Mouse (Mus musculus): ENCODE data around the gene Serpini2. TPM values are rescaled to one million over a fixed set of nuclear protein-coding genes. Genes with fewer than 3 reads are reported as not detected.
"Not testable (repeated sequence)": the region's sequence is repeated elsewhere in the genome, so short reads cannot be mapped to it uniquely, and the experiment has no call there.

Serpini2 gene
- total RNA-seq (2014; rRNA removed) (0.13 and 3.5 TPM in 2 replicates), polyA plus RNA-seq (2012; rRNA removed) (not detected in 2 replicates)

DNA sequence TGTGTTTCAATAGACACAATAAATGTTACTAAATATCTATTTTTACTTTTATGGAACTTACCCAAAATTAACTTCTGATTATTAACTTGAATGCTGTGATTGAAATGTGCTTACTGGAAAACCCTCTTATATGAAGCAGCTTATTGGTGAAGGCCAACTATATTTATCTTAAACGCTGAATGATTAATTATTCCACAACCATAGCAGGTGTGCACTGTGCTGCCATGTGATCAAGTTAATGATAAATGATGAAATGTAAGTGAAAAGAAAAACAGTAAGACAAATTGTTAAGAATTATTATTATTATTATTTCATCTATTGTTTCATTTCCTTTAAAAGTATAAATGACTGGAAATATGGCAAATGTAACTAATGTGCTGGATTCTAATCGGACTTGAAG is at the start of gene Serpini2:
Gene Serpini2 (minus strand): TSS at position 101 of the 400 bp plus-strand sequence.
- no peak within 1 kb of the TSS for H3K9ac ChIP-seq (ENCODE audit: low read depth, low read length)
- H3K79me2 ChIP-seq (ENCODE audit: control insufficient read depth, insufficient read depth, low read length): no peaks in the 10 kb centered on the region
- no peaks in the 10 kb centered on the region for H3K27me3 ChIP-seq (ENCODE audit: control insufficient read depth, insufficient read depth, low read length)
- no peak within 1 kb of the TSS for H3K4me3 ChIP-seq (ENCODE audit: insufficient read depth, low read depth, low read length)
- no peak for DNase-seq (ENCODE audit: extremely low read depth, low read depth, low spot score)
- no peaks in the 10 kb centered on the region for H3K4me1 ChIP-seq (ENCODE audit: control insufficient read depth, insufficient read depth, low read length)
- TF ChIP-seq POLR2A (IDR thresholded peaks at IDR 0.05; ENCODE audit: extremely low read depth, insufficient read depth, low read length): no peak
- no peak for TF ChIP-seq CTCF (IDR thresholded peaks at IDR 0.05; ENCODE audit: low read depth, low read length)
- no peak within 1 kb of the TSS for H3K27ac ChIP-seq (replicated peaks; ENCODE audit: insufficient read depth, low read depth, low read length)
- no peaks in the 10 kb centered on the region for H3K36me3 ChIP-seq (ENCODE audit: control insufficient read depth, insufficient read depth, low read length)
- WGBS: 83% methylated on average over 2 of the region's 2 CpGs

DNA sequence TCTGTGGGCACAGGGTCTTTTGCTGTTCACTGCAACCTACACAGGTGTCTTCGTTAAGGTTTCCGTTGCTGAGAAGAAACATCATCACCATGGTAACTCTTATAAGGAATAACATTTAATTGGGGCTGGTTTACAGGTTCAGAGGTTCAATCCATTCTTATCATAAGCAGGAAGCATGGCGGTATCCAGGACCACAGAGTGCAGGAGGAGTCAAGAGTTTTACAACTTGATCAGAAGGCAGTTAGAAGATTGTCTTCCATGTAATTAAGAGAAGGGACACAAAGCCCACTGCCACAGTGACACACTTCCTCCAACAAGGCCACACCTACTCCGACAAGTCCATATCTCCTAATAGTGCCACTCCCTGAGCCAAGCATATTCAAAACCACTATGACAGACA is 39.0 kb upstream of the Serpini2 start:
- no peaks in the 10 kb centered on the region for H3K79me2 ChIP-seq (ENCODE audit: control insufficient read depth, insufficient read depth, low read length)
- no peak for DNase-seq (ENCODE audit: extremely low read depth, low read depth, low spot score)
- no peak overlapping the region for H3K9ac ChIP-seq (ENCODE audit: low read depth, low read length)
- no peaks in the 10 kb centered on the region for H3K4me1 ChIP-seq (ENCODE audit: control insufficient read depth, insufficient read depth, low read length)
- TF ChIP-seq CTCF (IDR thresholded peaks at IDR 0.05; ENCODE audit: low read depth, low read length) (no peak), POLR2A (IDR thresholded peaks at IDR 0.05; ENCODE audit: extremely low read depth, insufficient read depth, low read length) (no peak)
- H3K27ac ChIP-seq (replicated peaks; ENCODE audit: insufficient read depth, low read depth, low read length): no peak overlapping the region
- 82% methylated on average over 4 of the region's 4 CpGs for WGBS
- H3K27me3 ChIP-seq (ENCODE audit: control insufficient read depth, insufficient read depth, low read length): no peaks in the 10 kb centered on the region
- no peaks in the 10 kb centered on the region for H3K36me3 ChIP-seq (ENCODE audit: control insufficient read depth, insufficient read depth, low read length)
- H3K4me3 ChIP-seq (ENCODE audit: insufficient read depth, low read depth, low read length): no peak overlapping the region

DNA sequence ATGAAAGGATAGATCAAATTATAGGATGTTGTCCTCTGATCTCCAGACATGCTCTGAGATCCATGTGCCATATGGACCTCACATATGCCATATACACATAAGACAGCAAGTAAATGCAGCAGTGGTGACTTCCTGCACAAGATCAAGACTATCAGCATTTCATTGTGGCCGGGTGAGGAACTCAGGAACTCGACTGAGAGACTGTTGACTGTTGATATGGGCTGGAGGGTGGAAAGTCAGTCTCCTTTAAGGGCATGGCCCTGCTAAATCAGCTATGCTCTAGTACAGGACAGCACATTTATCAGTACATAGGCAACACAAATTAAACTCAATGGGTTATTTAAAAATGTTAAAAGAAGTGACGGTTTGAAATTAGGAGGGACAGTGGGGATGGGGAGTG is 38.4 kb upstream of the Serpini2 start:
- H3K9ac ChIP-seq (ENCODE audit: low read depth, low read length): no peak overlapping the region
- no peaks in the 10 kb centered on the region for H3K27me3 ChIP-seq (ENCODE audit: control insufficient read depth, insufficient read depth, low read length)
- H3K4me1 ChIP-seq (ENCODE audit: control insufficient read depth, insufficient read depth, low read length): no peaks in the 10 kb centered on the region
- no peak overlapping the region for H3K27ac ChIP-seq (replicated peaks; ENCODE audit: insufficient read depth, low read depth, low read length)
- TF ChIP-seq CTCF (IDR thresholded peaks at IDR 0.05; ENCODE audit: low read depth, low read length) (no peak), POLR2A (IDR thresholded peaks at IDR 0.05; ENCODE audit: extremely low read depth, insufficient read depth, low read length) (no peak)
- 53% methylated on average over 3 of the region's 3 CpGs for WGBS
- no peak for DNase-seq (ENCODE audit: extremely low read depth, low read depth, low spot score)
- H3K4me3 ChIP-seq (ENCODE audit: insufficient read depth, low read depth, low read length): no peak overlapping the region
- no peaks in the 10 kb centered on the region for H3K36me3 ChIP-seq (ENCODE audit: control insufficient read depth, insufficient read depth, low read length)
- H3K79me2 ChIP-seq (ENCODE audit: control insufficient read depth, insufficient read depth, low read length): no peaks in the 10 kb centered on the region

DNA sequence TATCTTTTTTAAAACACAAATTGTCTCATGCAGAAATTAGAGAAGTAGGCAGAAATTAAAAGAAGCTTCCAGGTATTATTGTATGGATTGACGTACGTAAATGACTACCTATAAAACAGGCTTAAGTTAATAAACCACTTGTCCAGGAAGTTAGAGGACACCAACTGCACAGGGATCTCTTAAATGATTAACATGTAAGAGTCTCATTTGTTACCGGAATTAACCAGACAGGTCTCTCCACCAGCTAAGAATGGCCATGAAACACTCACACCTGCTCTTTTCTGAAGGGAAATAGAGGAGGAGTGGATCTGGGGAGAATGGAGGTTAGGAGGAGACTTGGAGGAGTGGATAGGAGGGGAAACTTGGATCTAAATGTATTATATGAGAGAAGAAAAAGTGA is 35.7 kb upstream of the Serpini2 start:
- 89% methylated on average over 3 of the region's 3 CpGs for WGBS
- no peak for DNase-seq (ENCODE audit: extremely low read depth, low read depth, low spot score)
- Histone ChIP-seq H3K79me2 (ENCODE audit: control insufficient read depth, insufficient read depth, low read length) (no peaks in the 10 kb centered on the region), H3K4me1 (ENCODE audit: control insufficient read depth, insufficient read depth, low read length) (no peaks in the 10 kb centered on the region), H3K36me3 (ENCODE audit: control insufficient read depth, insufficient read depth, low read length) (no peaks in the 10 kb centered on the region), H3K27ac (replicated peaks; ENCODE audit: insufficient read depth, low read depth, low read length) (no peak overlapping the region), H3K9ac (ENCODE audit: low read depth, low read length) (no peak overlapping the region), H3K4me3 (ENCODE audit: insufficient read depth, low read depth, low read length) (no peak overlapping the region), H3K27me3 (ENCODE audit: control insufficient read depth, insufficient read depth, low read length) (no peaks in the 10 kb centered on the region)
- TF ChIP-seq POLR2A (IDR thresholded peaks at IDR 0.05; ENCODE audit: extremely low read depth, insufficient read depth, low read length) (no peak), CTCF (IDR thresholded peaks at IDR 0.05; ENCODE audit: low read depth, low read length) (no peak)

DNA sequence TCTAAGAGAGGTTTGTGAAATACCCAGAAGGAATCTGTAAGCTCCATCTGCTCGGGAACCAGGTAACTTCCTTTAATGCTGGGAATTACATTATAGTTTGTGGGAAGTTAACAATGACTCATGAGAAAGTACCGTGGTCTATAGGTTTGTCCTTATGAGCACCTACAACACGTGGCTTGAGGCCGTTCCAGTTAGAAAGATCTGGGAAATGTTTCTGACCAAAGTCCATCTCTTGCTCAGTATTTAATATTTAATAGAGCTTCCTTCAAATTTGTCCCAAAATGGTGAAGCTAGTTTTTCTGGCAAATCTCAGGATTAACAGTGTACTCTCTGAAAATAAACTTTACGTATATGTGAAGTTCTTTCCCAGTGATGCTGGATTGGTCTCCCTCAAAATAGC is 34.7 kb upstream of the Serpini2 start:
- Histone ChIP-seq H3K27ac (replicated peaks; ENCODE audit: insufficient read depth, low read depth, low read length) (no peak overlapping the region), H3K27me3 (ENCODE audit: control insufficient read depth, insufficient read depth, low read length) (no peaks in the 10 kb centered on the region), H3K36me3 (ENCODE audit: control insufficient read depth, insufficient read depth, low read length) (no peaks in the 10 kb centered on the region), H3K4me1 (ENCODE audit: control insufficient read depth, insufficient read depth, low read length) (no peaks in the 10 kb centered on the region), H3K79me2 (ENCODE audit: control insufficient read depth, insufficient read depth, low read length) (no peaks in the 10 kb centered on the region), H3K9ac (ENCODE audit: low read depth, low read length) (no peak overlapping the region), H3K4me3 (ENCODE audit: insufficient read depth, low read depth, low read length) (no peak overlapping the region)
- WGBS: 91% methylated on average over 5 of the region's 5 CpGs
- TF ChIP-seq CTCF (IDR thresholded peaks at IDR 0.05; ENCODE audit: low read depth, low read length): no peak
- no peak for TF ChIP-seq POLR2A (IDR thresholded peaks at IDR 0.05; ENCODE audit: extremely low read depth, insufficient read depth, low read length)
- no peak for DNase-seq (ENCODE audit: extremely low read depth, low read depth, low spot score)

DNA sequence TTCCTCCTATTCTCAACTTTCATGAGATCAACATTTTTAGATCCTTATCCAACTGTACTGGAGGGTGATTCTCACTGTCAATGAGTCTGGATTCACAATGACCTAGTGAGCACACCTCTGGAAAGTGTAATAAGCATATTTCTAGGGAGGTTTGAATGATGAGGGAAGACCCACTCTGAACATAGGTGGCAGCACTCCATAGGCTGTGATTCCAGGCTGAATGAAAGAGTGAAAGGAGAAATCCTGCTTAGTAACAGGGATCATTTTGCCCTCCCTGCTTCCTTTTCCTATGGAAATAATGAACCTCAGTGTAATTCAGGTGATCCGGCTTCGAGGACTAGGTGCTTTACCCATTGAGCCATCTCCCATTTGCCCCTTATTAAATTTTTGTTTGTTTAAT is 31.2 kb upstream of the Serpini2 start:
- Histone ChIP-seq H3K27me3 (ENCODE audit: control insufficient read depth, insufficient read depth, low read length) (no peaks in the 10 kb centered on the region), H3K4me3 (ENCODE audit: insufficient read depth, low read depth, low read length) (no peak overlapping the region), H3K9ac (ENCODE audit: low read depth, low read length) (no peak overlapping the region), H3K4me1 (ENCODE audit: control insufficient read depth, insufficient read depth, low read length) (no peaks in the 10 kb centered on the region), H3K36me3 (ENCODE audit: control insufficient read depth, insufficient read depth, low read length) (no peaks in the 10 kb centered on the region), H3K79me2 (ENCODE audit: control insufficient read depth, insufficient read depth, low read length) (no peaks in the 10 kb centered on the region), H3K27ac (replicated peaks; ENCODE audit: insufficient read depth, low read depth, low read length) (no peak overlapping the region)
- no peak for DNase-seq (ENCODE audit: extremely low read depth, low read depth, low spot score)
- WGBS: 95% methylated on average over 2 of the region's 2 CpGs
- TF ChIP-seq POLR2A (IDR thresholded peaks at IDR 0.05; ENCODE audit: extremely low read depth, insufficient read depth, low read length): no peak
- TF ChIP-seq CTCF (IDR thresholded peaks at IDR 0.05; ENCODE audit: low read depth, low read length): no peak

DNA sequence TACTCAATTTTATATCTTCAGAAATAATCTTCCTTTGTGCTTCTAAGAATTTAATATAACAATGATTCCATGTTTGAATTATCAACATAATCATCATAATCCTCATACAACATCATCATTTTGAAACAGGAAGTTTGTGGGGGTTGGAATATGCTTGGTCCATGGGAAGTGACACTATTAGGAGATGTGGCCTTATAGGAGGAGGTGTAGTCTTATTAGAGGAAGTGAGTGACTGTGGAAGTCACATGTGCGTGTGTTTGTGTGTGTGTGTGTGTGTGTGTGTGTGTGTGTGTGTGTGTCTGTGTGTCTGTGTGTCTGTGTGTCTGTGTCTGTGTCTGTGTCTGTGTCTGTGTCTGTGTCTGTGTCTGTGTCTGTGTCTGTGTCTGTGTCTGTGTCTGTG is 29.6 kb upstream of the Serpini2 start:
- not testable (repeated sequence) for H3K9ac ChIP-seq (ENCODE audit: low read depth, low read length); H3K79me2 ChIP-seq (ENCODE audit: control insufficient read depth, insufficient read depth, low read length); H3K27me3 ChIP-seq (ENCODE audit: control insufficient read depth, insufficient read depth, low read length); H3K4me3 ChIP-seq (ENCODE audit: insufficient read depth, low read depth, low read length); H3K4me1 ChIP-seq (ENCODE audit: control insufficient read depth, insufficient read depth, low read length); H3K36me3 ChIP-seq (ENCODE audit: control insufficient read depth, insufficient read depth, low read length); H3K27ac ChIP-seq (replicated peaks; ENCODE audit: insufficient read depth, low read depth, low read length)
- peak; percentile 19 for DNase-seq (ENCODE audit: extremely low read depth, low read depth, low spot score)
- WGBS: 76% methylated on average over 1 of the region's 1 CpGs
